Comparison of ENCODE assay signal across 28 mouse cellular contexts in the genomic region with DNA sequence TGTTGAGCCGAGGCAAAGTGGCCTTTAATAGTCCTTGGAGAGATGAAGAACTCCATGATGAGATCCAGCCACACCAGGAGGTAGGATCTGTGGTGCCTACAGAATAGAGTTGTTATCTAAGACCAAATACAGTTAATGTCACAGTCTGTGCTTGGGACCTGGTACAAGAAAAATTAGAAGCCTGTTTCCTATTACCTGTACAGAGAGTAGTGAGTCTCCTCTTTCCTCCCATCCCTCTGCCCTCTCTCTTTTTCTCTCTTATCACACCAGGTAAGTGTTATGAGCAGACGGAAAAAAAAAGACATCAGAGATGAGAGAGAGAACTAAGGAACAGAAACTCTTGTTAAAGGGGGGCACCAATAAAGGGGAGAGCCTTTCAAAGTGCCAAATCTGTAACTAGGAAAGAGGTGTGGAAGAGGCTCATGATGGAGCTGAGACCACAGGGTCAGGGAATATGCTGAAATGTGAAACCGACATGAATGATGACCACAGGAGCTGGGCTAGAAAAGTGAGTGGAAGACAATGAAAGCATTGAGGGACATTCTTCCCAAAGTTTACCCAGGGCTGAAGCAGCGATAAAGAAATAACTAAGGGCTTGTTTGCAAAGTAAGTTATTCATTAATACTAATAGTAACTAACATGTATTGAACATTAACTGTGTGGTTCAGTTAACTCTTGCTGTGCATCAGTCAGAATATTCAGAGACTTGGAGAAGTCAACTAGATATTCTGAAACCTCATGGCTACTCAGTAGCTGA.
DNase-seq lines count a peak whose midpoint lies in the region; ATAC-seq and TF ChIP-seq lines count a peak whose summit lies in the region.
"Had no signal": no experiment of that assay in that cellular context is flagged by ENCODE, and none has a peak within 500 bp of the region (broad histone marks: within the 10 kb centered on the region; RNA-seq: fewer than 3 reads in every experiment).

No protein-coding gene starts in this region.

- TF ChIP-seq CTCF in intestine, postnatal 0 days (IDR thresholded peaks at IDR 0.05; ENCODE audit: low read depth), result no peak

- no peaks in the 10 kb centered on the region for H3K9me3 ChIP-seq in kidney, embryonic 15.5 days (replicated peaks)
- no peaks in the 10 kb centered on the region for H3K9me3 ChIP-seq in lung, embryonic 15.5 days
- H3K9me3 ChIP-seq in intestine, postnatal 0 days (ENCODE audit: control insufficient read depth), result no peaks in the 10 kb centered on the region
- H3K9me3 ChIP-seq in stomach, embryonic 16.5 days (replicated peaks; ENCODE audit: control insufficient read depth, low read length), result no peaks in the 10 kb centered on the region
- H3K9me3 ChIP-seq in hindbrain, embryonic 16.5 days (ENCODE audit: control insufficient read depth, low read length), result no peaks in the 10 kb centered on the region
- H3K9me3 ChIP-seq: embryonic facial prominence, embryonic 12.5 days; G1E; hindbrain, embryonic 13.5 days; limb, embryonic 12.5 days; neural tube, embryonic 15.5 days had no signal

- H3K27me3 ChIP-seq in kidney, embryonic 15.5 days, result no peaks in the 10 kb centered on the region
- no peaks in the 10 kb centered on the region for H3K27me3 ChIP-seq in lung, embryonic 15.5 days
- no peaks in the 10 kb centered on the region for H3K27me3 ChIP-seq in intestine, postnatal 0 days (replicated peaks; ENCODE audit: control insufficient read depth, insufficient read depth, low read length)
- no peaks in the 10 kb centered on the region for H3K27me3 ChIP-seq in stomach, embryonic 16.5 days (ENCODE audit: control insufficient read depth, insufficient read depth, low read length)
- H3K27me3 ChIP-seq in hindbrain, embryonic 16.5 days (replicated peaks; ENCODE audit: control insufficient read depth, insufficient read depth, low read length), result no peaks in the 10 kb centered on the region
- H3K27me3 ChIP-seq: embryonic facial prominence, embryonic 12.5 days; hindbrain, embryonic 13.5 days; limb, embryonic 12.5 days; neural tube, embryonic 15.5 days; Patski had no signal

- H3K4me1 ChIP-seq in kidney, embryonic 15.5 days, result 0 out of 2 replicates have a peak, but pooled peaks cover 9% of the 10 kb centered on the region
- peaks cover 4% of the 10 kb centered on the region; the same call in 1 of the 2 replicates for H3K4me1 ChIP-seq in lung, embryonic 15.5 days
- 0 out of 2 replicates have a peak, but pooled peaks cover 4% of the 10 kb centered on the region for H3K4me1 ChIP-seq in intestine, postnatal 0 days (replicated peaks; ENCODE audit: control insufficient read depth, insufficient read depth, low read length)
- H3K4me1 ChIP-seq in stomach, embryonic 16.5 days (ENCODE audit: control insufficient read depth, insufficient read depth, low read length), result no peaks in the 10 kb centered on the region
- H3K4me1 ChIP-seq in hindbrain, embryonic 16.5 days (ENCODE audit: control insufficient read depth, insufficient read depth, low read depth, low read length), result no peaks in the 10 kb centered on the region
- H3K4me1 ChIP-seq: hindbrain, embryonic 13.5 days; neural tube, embryonic 15.5 days had no signal

- H3K9ac ChIP-seq in kidney, embryonic 15.5 days, result no peak overlapping the region
- no peak overlapping the region for H3K9ac ChIP-seq in lung, embryonic 15.5 days
- no peak overlapping the region for H3K9ac ChIP-seq in intestine, postnatal 0 days (ENCODE audit: low read depth, low read length)
- H3K9ac ChIP-seq in stomach, embryonic 16.5 days (ENCODE audit: low read length), result no peak overlapping the region
- no peak overlapping the region for H3K9ac ChIP-seq in hindbrain, embryonic 16.5 days (ENCODE audit: low read depth, low read length)
- H3K9ac ChIP-seq: embryonic facial prominence, embryonic 12.5 days; forebrain, postnatal 0 days; hindbrain, embryonic 13.5 days; limb, embryonic 12.5 days; liver, embryonic 14.5 days; neural tube, embryonic 15.5 days had no signal

- no peak for ATAC-seq in kidney, embryonic 15.5 days (replicated peaks; ENCODE audit: low FRiP score)
- no peak for ATAC-seq in lung, embryonic 15.5 days (ENCODE audit: borderline replicate concordance, extremely low read depth, low FRiP score, low TSS enrichment)
- 0 out of 2 replicates have a peak, but pooled peaks have one; percentile 28 for ATAC-seq in intestine, postnatal 0 days
- peak; percentile 76; the same call in 1 of the 2 replicates for ATAC-seq in stomach, embryonic 16.5 days (ENCODE audit: insufficient read depth, low FRiP score)
- no peak for ATAC-seq in hindbrain, embryonic 16.5 days
- ATAC-seq: forebrain, postnatal 0 days; inflammation-experienced regulatory T-cells, adult 6 months; midbrain, embryonic 16.5 days; Patski had no signal

- no peak for DNase-seq in kidney, postnatal 14 days
- DNase-seq in lung, postnatal 36 days, result no peak
- no peak for DNase-seq in gastrocnemius, postnatal 4 days (ENCODE audit: low spot score in 2 of 2)
- DNase-seq: adrenal gland, adult 2 months; B cell, adult 2 months; cerebellum, adult 2 months; cerebellum, postnatal 25 days; forebrain, postnatal 0 days; gastrocnemius, postnatal 14 days; heart, adult 2 months; lung, postnatal 14 days; right cerebral cortex, adult 18-20 months; right cerebral cortex, postnatal 4 days had no signal

- 37% methylated on average over 4 of the region's 4 CpGs for WGBS in kidney, embryonic 15.5 days
- WGBS in lung, embryonic 15.5 days, result 45% methylated on average over 4 of the region's 4 CpGs
- WGBS in intestine, postnatal 0 days, result 36% methylated on average over 4 of the region's 4 CpGs
- 46% methylated on average over 4 of the region's 4 CpGs for WGBS in stomach, embryonic 16.5 days
- WGBS in hindbrain, embryonic 16.5 days, result 59% methylated on average over 4 of the region's 4 CpGs

- no peaks in the 10 kb centered on the region for H3K36me3 ChIP-seq in kidney, embryonic 15.5 days
- H3K36me3 ChIP-seq in lung, embryonic 15.5 days, result no peaks in the 10 kb centered on the region
- no peaks in the 10 kb centered on the region for H3K36me3 ChIP-seq in intestine, postnatal 0 days (ENCODE audit: control insufficient read depth, insufficient read depth)
- H3K36me3 ChIP-seq in stomach, embryonic 16.5 days (ENCODE audit: control insufficient read depth, insufficient read depth, low read length), result no peaks in the 10 kb centered on the region
- H3K36me3 ChIP-seq in hindbrain, embryonic 16.5 days (ENCODE audit: control insufficient read depth, insufficient read depth, low read length), result no peaks in the 10 kb centered on the region
- H3K36me3 ChIP-seq: embryonic facial prominence, embryonic 12.5 days; G1E; hindbrain, embryonic 13.5 days; limb, embryonic 12.5 days; neural tube, embryonic 15.5 days had no signal

- H3K4me2 ChIP-seq in kidney, embryonic 15.5 days, result no peak overlapping the region
- H3K4me2 ChIP-seq in lung, embryonic 15.5 days, result no peak overlapping the region
- no peak overlapping the region for H3K4me2 ChIP-seq in intestine, postnatal 0 days (replicated peaks; ENCODE audit: low read depth)
- H3K4me2 ChIP-seq in stomach, embryonic 16.5 days (ENCODE audit: low read depth, low read length), result no peak overlapping the region
- H3K4me2 ChIP-seq in hindbrain, embryonic 16.5 days (ENCODE audit: low read length), result no peak overlapping the region
- H3K4me2 ChIP-seq: embryonic facial prominence, embryonic 12.5 days; hindbrain, embryonic 13.5 days; limb, embryonic 12.5 days; neural tube, embryonic 15.5 days had no signal

- H3K4me3 ChIP-seq in kidney, embryonic 15.5 days (replicated peaks), result no peak overlapping the region
- H3K4me3 ChIP-seq in lung, embryonic 15.5 days, result no peak overlapping the region
- H3K4me3 ChIP-seq in intestine, postnatal 0 days (ENCODE audit: low read depth, low read length), result no peak overlapping the region
- no peak overlapping the region for H3K4me3 ChIP-seq in stomach, embryonic 16.5 days (replicated peaks; ENCODE audit: low read length)
- H3K4me3 ChIP-seq in hindbrain, embryonic 16.5 days (ENCODE audit: low read length), result no peak overlapping the region
- H3K4me3 ChIP-seq: embryonic facial prominence, embryonic 12.5 days; heart, adult 2 months; hindbrain, embryonic 13.5 days; layer of hippocampus, adult 2 months; limb, embryonic 12.5 days; neural tube, embryonic 15.5 days had no signal

- peak overlapping the region; percentile 59 for H3K27ac ChIP-seq in kidney, embryonic 15.5 days
- H3K27ac ChIP-seq in lung, embryonic 15.5 days, result peak overlapping the region; percentile 66
- no peak overlapping the region for H3K27ac ChIP-seq in intestine, postnatal 0 days (ENCODE audit: low read depth, low read length)
- peak overlapping the region; percentile 86 for H3K27ac ChIP-seq in stomach, embryonic 16.5 days (ENCODE audit: low read length)
- H3K27ac ChIP-seq in hindbrain, embryonic 16.5 days (ENCODE audit: low read depth, low read length), result no peak overlapping the region
- H3K27ac ChIP-seq: embryonic facial prominence, embryonic 12.5 days; heart, adult 2 months; hindbrain, embryonic 13.5 days; layer of hippocampus, adult 2 months; limb, embryonic 12.5 days; liver, embryonic 14.5 days; neural tube, embryonic 15.5 days had no signal

Comparison
In these comparisons a context has a peak if more than half of its experiments do, and no peak if none do; other contexts are left out.
1. ATAC-seq: peak in intestine, postnatal 0 days (single experiment) and stomach, embryonic 16.5 days (single experiment); none in kidney, embryonic 15.5 days (single experiment), lung, embryonic 15.5 days (single experiment) and hindbrain, embryonic 16.5 days (single experiment).
2. H3K27ac ChIP-seq: peak in kidney, embryonic 15.5 days (single experiment), lung, embryonic 15.5 days (single experiment) and stomach, embryonic 16.5 days (single experiment); none in intestine, postnatal 0 days (single experiment) and hindbrain, embryonic 16.5 days (single experiment).